Mouse (Mus musculus) heart, embryonic 13.5 days (tissue): ENCODE results near the gene Rrp1b. TPM values are rescaled to one million over a fixed set of nuclear protein-coding genes. Genes with fewer than 3 reads are reported as not detected.

Experiments used
- ATAC-seq: fragments of 200-750 bp; cut with Nextera tagmentation; 2 replicates; pipeline ENCODE4 v1.8.0; 2017; ENCODE audit warnings: moderate TSS enrichment; ENCODE audit not compliant: insufficient number of reproducible peaks, low FRiP score, low TSS enrichment; ENCODE audit errors: extremely low read depth
- H3K27ac ChIP-seq: fragments of 300-500 bp; sonication (generic); replicated peaks from 2 replicates; pipeline ENCODE4 v1.5.1; 2015; ENCODE audit warnings: moderate library complexity, mild to moderate bottlenecking, inconsistent platforms
- H3K27me3 ChIP-seq: fragments of 300-500 bp; sonication (generic); replicated peaks from 2 replicates; pipeline ENCODE4 v1.6.1; 2015; ENCODE audit warnings: mild to moderate bottlenecking, inconsistent platforms
- H3K36me3 ChIP-seq: fragments of 300-500 bp; sonication (generic); 2 replicates; pipeline ENCODE4 v1.6.1; 2015; ENCODE audit warnings: mild to moderate bottlenecking, inconsistent platforms
- H3K4me1 ChIP-seq: fragments of 300-500 bp; sonication (generic); 2 replicates; pipeline ENCODE4 v1.6.1; 2015; ENCODE audit warnings: inconsistent platforms
- H3K4me2 ChIP-seq: fragments of 300-500 bp; sonication (generic); 2 replicates; pipeline ENCODE4 v1.6.1; 2015; ENCODE audit warnings: inconsistent platforms, mild to moderate bottlenecking, moderate library complexity
- H3K4me3 ChIP-seq: fragments of 300-500 bp; sonication (generic); 2 replicates; pipeline ENCODE4 v1.5.1; 2015; ENCODE audit warnings: moderate library complexity, mild to moderate bottlenecking, inconsistent platforms
- H3K9ac ChIP-seq: fragments of 300-500 bp; sonication (generic); 2 replicates; pipeline ENCODE4 v1.6.1; 2015; ENCODE audit warnings: inconsistent platforms, mild to moderate bottlenecking, moderate library complexity
- H3K9me3 ChIP-seq: fragments of 300-500 bp; sonication (generic); 2 replicates; pipeline ENCODE4 v1.6.1; 2016; ENCODE audit warnings: inconsistent platforms
- WGBS: fragments of 180-500 bp; shearing (Covaris S2); methylation state at CpG from one replicate; pipeline ENCODE4 v1.1.7; 2015; ENCODE audit warnings: mixed read lengths; 5-methylcytosine and 5-hydroxymethylcytosine counted together
- polyA plus RNA-seq: library from polyadenylated mRNA; unstranded; fragments of >200 nt; fragmentation: Nextera tagmentation; extraction: Ambion mirVana; gene quantifications from 2 replicates; pipeline ENCODE4 v1.2.1, GENCODE M21; 2015

The Rrp1b gene
- 34.8 and 42.1 TPM in 2 replicates for polyA plus RNA-seq

- peaks cover 22% of the 10 kb centered on the region for H3K4me1 ChIP-seq
- WGBS: 5% methylated on average over 51 of the region's 52 CpGs
- peaks cover 5% of the 10 kb centered on the region for H3K36me3 ChIP-seq
- H3K27ac ChIP-seq: peak within 1 kb of the TSS; percentile 72
- peak within 1 kb of the TSS; percentile 94 for H3K4me2 ChIP-seq
- H3K9ac ChIP-seq: peak within 1 kb of the TSS; percentile 91
- no peaks in the 10 kb centered on the region for H3K27me3 ChIP-seq
- H3K4me3 ChIP-seq: peak within 1 kb of the TSS; percentile 86
- no peaks in the 10 kb centered on the region for H3K9me3 ChIP-seq
- peak; percentile 48; the same call in 1 of the 2 replicates for ATAC-seq
Measured at GRCm38 (mm10) chr17:32035609-32036508, at the start of gene Rrp1b, which contains the start of gene Hsf2bp. Gene Rrp1b (plus strand): TSS chr17:32036100. Gene Hsf2bp (minus strand): TSS chr17:32036349.

- Histone ChIP-seq H3K4me3 (no peak overlapping the region), H3K36me3 (no peaks in the 10 kb centered on the region), H3K27ac (no peak overlapping the region), H3K27me3 (no peaks in the 10 kb centered on the region), H3K9ac (no peak overlapping the region), H3K4me2 (no peak overlapping the region), H3K4me1 (peaks cover 23% of the 10 kb centered on the region), H3K9me3 (no peaks in the 10 kb centered on the region)
- ATAC-seq: no peak
- 77% methylated on average over 1 of the region's 1 CpGs for WGBS
Measured at GRCm38 (mm10) chr17:31986915-31987314, 49.0 kb upstream of the Rrp1b start.

GRCm38 (mm10) chr17:31989035-31989434, 46.9 kb upstream of the Rrp1b start:
- Histone ChIP-seq H3K4me3 (no peak overlapping the region), H3K36me3 (no peaks in the 10 kb centered on the region), H3K4me2 (no peak overlapping the region), H3K9ac (no peak overlapping the region), H3K4me1 (0 out of 2 replicates have a peak, but pooled peaks cover 4% of the 10 kb centered on the region), H3K9me3 (no peaks in the 10 kb centered on the region), H3K27me3 (no peaks in the 10 kb centered on the region), H3K27ac (no peak overlapping the region)
- WGBS: 61% methylated on average over 2 of the region's 2 CpGs
- ATAC-seq: no peak

- Histone ChIP-seq H3K27me3 (no peaks in the 10 kb centered on the region), H3K4me1 (0 out of 2 replicates have a peak, but pooled peaks cover 4% of the 10 kb centered on the region), H3K9me3 (no peaks in the 10 kb centered on the region), H3K9ac (no peak overlapping the region), H3K36me3 (no peaks in the 10 kb centered on the region), H3K27ac (no peak overlapping the region), H3K4me2 (no peak overlapping the region), H3K4me3 (no peak overlapping the region)
- WGBS: 58% methylated on average over 2 of the region's 2 CpGs
- ATAC-seq: no peak
Measured at GRCm38 (mm10) chr17:31992004-31992403, 43.9 kb upstream of the Rrp1b start.

GRCm38 (mm10) chr17:31993354-31993753, 42.5 kb upstream of the Rrp1b start:
- H3K36me3 ChIP-seq: no peaks in the 10 kb centered on the region
- H3K27me3 ChIP-seq: no peaks in the 10 kb centered on the region
- 0 out of 2 replicates have a peak, but pooled peaks cover 4% of the 10 kb centered on the region for H3K4me1 ChIP-seq
- H3K9ac ChIP-seq: no peak overlapping the region
- WGBS: 60% methylated on average over 1 of the region's 1 CpGs
- H3K9me3 ChIP-seq: no peaks in the 10 kb centered on the region
- no peak overlapping the region for H3K4me3 ChIP-seq
- no peak overlapping the region for H3K27ac ChIP-seq
- no peak overlapping the region for H3K4me2 ChIP-seq
- ATAC-seq: no peak

- Histone ChIP-seq H3K27ac (no peak overlapping the region), H3K4me2 (no peak overlapping the region), H3K9ac (no peak overlapping the region), H3K9me3 (no peaks in the 10 kb centered on the region), H3K4me3 (no peak overlapping the region), H3K27me3 (no peaks in the 10 kb centered on the region), H3K4me1 (no peaks in the 10 kb centered on the region), H3K36me3 (no peaks in the 10 kb centered on the region)
- no peak for ATAC-seq
Measured at GRCm38 (mm10) chr17:31994132-31994531, 41.8 kb upstream of the Rrp1b start.

GRCm38 (mm10) chr17:31995784-31996183, 40.1 kb upstream of the Rrp1b start:
- Histone ChIP-seq H3K4me2 (no peak overlapping the region), H3K27me3 (no peaks in the 10 kb centered on the region), H3K9me3 (no peaks in the 10 kb centered on the region), H3K9ac (no peak overlapping the region), H3K36me3 (no peaks in the 10 kb centered on the region), H3K27ac (no peak overlapping the region), H3K4me1 (no peaks in the 10 kb centered on the region), H3K4me3 (no peak overlapping the region)
- ATAC-seq: no peak
- 60% methylated on average over 2 of the region's 2 CpGs for WGBS

GRCm38 (mm10) chr17:31996331-31996730, 39.6 kb upstream of the Rrp1b start:
- Histone ChIP-seq H3K4me3 (no peak overlapping the region), H3K4me1 (no peaks in the 10 kb centered on the region), H3K27ac (no peak overlapping the region), H3K27me3 (no peaks in the 10 kb centered on the region), H3K36me3 (no peaks in the 10 kb centered on the region), H3K9me3 (no peaks in the 10 kb centered on the region), H3K4me2 (no peak overlapping the region), H3K9ac (no peak overlapping the region)
- WGBS: 65% methylated on average over 4 of the region's 4 CpGs
- no peak for ATAC-seq

GRCm38 (mm10) chr17:31998351-31998750, 37.5 kb upstream of the Rrp1b start:
- no peak overlapping the region for H3K9ac ChIP-seq
- no peaks in the 10 kb centered on the region for H3K4me1 ChIP-seq
- H3K9me3 ChIP-seq: no peaks in the 10 kb centered on the region
- H3K4me3 ChIP-seq: no peak overlapping the region
- no peaks in the 10 kb centered on the region for H3K36me3 ChIP-seq
- H3K27me3 ChIP-seq: no peaks in the 10 kb centered on the region
- H3K4me2 ChIP-seq: no peak overlapping the region
- 70% methylated on average over 1 of the region's 1 CpGs for WGBS
- no peak overlapping the region for H3K27ac ChIP-seq
- no peak for ATAC-seq

- H3K27ac ChIP-seq: no peak overlapping the region
- no peak overlapping the region for H3K9ac ChIP-seq
- H3K9me3 ChIP-seq: no peaks in the 10 kb centered on the region
- H3K27me3 ChIP-seq: no peaks in the 10 kb centered on the region
- ATAC-seq: no peak
- 78% methylated on average over 3 of the region's 3 CpGs for WGBS
- H3K4me1 ChIP-seq: no peaks in the 10 kb centered on the region
- H3K4me2 ChIP-seq: no peak overlapping the region
- H3K36me3 ChIP-seq: no peaks in the 10 kb centered on the region
- H3K4me3 ChIP-seq: no peak overlapping the region
Measured at GRCm38 (mm10) chr17:32003251-32003650, 32.6 kb upstream of the Rrp1b start.

GRCm38 (mm10) chr17:32006800-32007199, 29.1 kb upstream of the Rrp1b start:
- H3K4me2 ChIP-seq: no peak overlapping the region
- H3K9me3 ChIP-seq: no peaks in the 10 kb centered on the region
- H3K4me1 ChIP-seq: peaks cover under 1% of the 10 kb centered on the region
- H3K27me3 ChIP-seq: no peaks in the 10 kb centered on the region
- no peak overlapping the region for H3K9ac ChIP-seq
- no peak overlapping the region for H3K27ac ChIP-seq
- H3K4me3 ChIP-seq: no peak overlapping the region
- no peak for ATAC-seq
- WGBS: 72% methylated on average over 5 of the region's 5 CpGs
- H3K36me3 ChIP-seq: no peaks in the 10 kb centered on the region

GRCm38 (mm10) chr17:32011694-32012093, 24.2 kb upstream of the Rrp1b start:
- no peak for ATAC-seq
- H3K27ac ChIP-seq: no peak overlapping the region
- H3K4me3 ChIP-seq: no peak overlapping the region
- H3K9me3 ChIP-seq: no peaks in the 10 kb centered on the region
- H3K36me3 ChIP-seq: no peaks in the 10 kb centered on the region
- H3K27me3 ChIP-seq: no peaks in the 10 kb centered on the region
- no peak overlapping the region for H3K9ac ChIP-seq
- WGBS: 66% methylated on average over 6 of the region's 6 CpGs
- H3K4me2 ChIP-seq: no peak overlapping the region
- peaks cover 17% of the 10 kb centered on the region for H3K4me1 ChIP-seq
